Mouse (Mus musculus) intestine, postnatal 0 days (tissue): Measurements from ENCODE around the gene Ppm1b. TPM values are rescaled to one million over a fixed set of nuclear protein-coding genes. Genes with fewer than 3 reads are reported as not detected.

Source experiments
- ATAC-seq: fragments of 200-750 bp; cut with Nextera tagmentation; 2 replicates; pipeline ENCODE4 v1.8.0; 2017; ENCODE audit warnings: mild to moderate bottlenecking, moderate TSS enrichment, moderate library complexity
- H3K27ac ChIP-seq: fragments of 300-500 bp; sonication (generic); 2 replicates; pipeline ENCODE4 v1.5.1; 2014; ENCODE audit warnings: mild to moderate bottlenecking, low read depth, low read length, moderate library complexity
- H3K27me3 ChIP-seq: fragments of 300-500 bp; sonication (generic); replicated peaks from 2 replicates; pipeline ENCODE4 v1.6.1; 2014; ENCODE audit warnings: low read length, mixed read lengths; ENCODE audit not compliant: control insufficient read depth, insufficient read depth
- H3K36me3 ChIP-seq: fragments of 300-500 bp; sonication (generic); 2 replicates; pipeline ENCODE4 v1.6.1; 2014; ENCODE audit warnings: mild to moderate bottlenecking, moderate library complexity; ENCODE audit not compliant: control insufficient read depth, insufficient read depth
- H3K4me1 ChIP-seq: fragments of 300-500 bp; sonication (generic); replicated peaks from 2 replicates; pipeline ENCODE4 v1.6.1; 2014; ENCODE audit warnings: antibody characterized with exemption, low read length, mixed read lengths; ENCODE audit not compliant: control insufficient read depth, insufficient read depth
- H3K4me2 ChIP-seq: fragments of 300-500 bp; sonication (generic); replicated peaks from 2 replicates; pipeline ENCODE4 v1.6.1; 2014; ENCODE audit warnings: low read depth, mild to moderate bottlenecking, moderate library complexity
- H3K4me3 ChIP-seq: fragments of 300-500 bp; sonication (generic); 2 replicates; pipeline ENCODE4 v1.5.1; 2014; ENCODE audit warnings: low read depth, low read length
- H3K9ac ChIP-seq: fragments of 300-500 bp; sonication (generic); 2 replicates; pipeline ENCODE4 v1.6.1; 2014; ENCODE audit warnings: mild to moderate bottlenecking, low read depth, low read length
- H3K9me3 ChIP-seq: fragments of 300-500 bp; sonication (generic); 2 replicates; pipeline ENCODE4 v1.6.1; 2016; ENCODE audit warnings: mixed run types; ENCODE audit not compliant: control insufficient read depth
- CTCF ChIP-seq: sonication (generic); IDR thresholded peaks from 2 replicates; pipeline ENCODE4 v1.5.1; 2016; ENCODE audit warnings: low read depth, mild to moderate bottlenecking, control low read depth, antibody characterized with exemption, moderate library complexity
- WGBS: fragments of 180-500 bp; shearing (Covaris S2); extraction: QIAGEN DNeasy Blood & Tissue Kit; methylation state at CpG from one replicate; pipeline ENCODE4 v1.1.7; 2014; 5-methylcytosine and 5-hydroxymethylcytosine counted together
- polyA plus RNA-seq: library from polyadenylated mRNA; unstranded; fragments of >200 nt; fragmentation: Nextera tagmentation; extraction: Ambion mirVana; gene quantifications from 2 replicates; pipeline ENCODE4 v1.2.1, GENCODE M21; 2015

Gene Ppm1b
- polyA plus RNA-seq, 1 experiment from 2014 or later, result 59.2 TPM

DNA sequence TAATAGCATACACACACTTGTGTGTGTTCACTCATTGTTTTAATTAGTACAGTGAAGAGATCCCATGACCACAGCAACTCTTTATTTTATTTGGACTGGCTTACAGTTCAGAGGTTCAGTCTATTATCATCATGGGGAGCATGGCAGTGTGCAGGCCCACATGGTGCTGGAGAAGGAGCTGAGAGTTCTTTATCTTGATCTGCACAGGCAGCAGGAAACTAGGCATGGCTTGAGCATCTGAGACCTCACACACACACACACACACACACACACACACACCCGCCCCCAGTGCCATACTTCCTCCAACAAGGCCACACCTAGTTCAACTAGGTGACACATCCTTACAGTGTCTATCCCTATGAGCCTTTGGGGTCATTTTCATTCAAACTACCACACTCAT is 41.1 kb downstream of the Ppm1b start:
- ATAC-seq, result no peak
- Histone ChIP-seq H3K36me3 (peaks cover 18% of the 10 kb centered on the region; the same call in 1 of the 2 replicates), H3K4me2 (no peak overlapping the region), H3K27me3 (no peaks in the 10 kb centered on the region), H3K27ac (no peak overlapping the region), H3K9ac (no peak overlapping the region), H3K4me3 (no peak overlapping the region), H3K4me1 (no peaks in the 10 kb centered on the region), H3K9me3 (no peaks in the 10 kb centered on the region)
- 38% methylated on average over 1 of the region's 1 CpGs for WGBS
- TF ChIP-seq CTCF, result no peak

DNA sequence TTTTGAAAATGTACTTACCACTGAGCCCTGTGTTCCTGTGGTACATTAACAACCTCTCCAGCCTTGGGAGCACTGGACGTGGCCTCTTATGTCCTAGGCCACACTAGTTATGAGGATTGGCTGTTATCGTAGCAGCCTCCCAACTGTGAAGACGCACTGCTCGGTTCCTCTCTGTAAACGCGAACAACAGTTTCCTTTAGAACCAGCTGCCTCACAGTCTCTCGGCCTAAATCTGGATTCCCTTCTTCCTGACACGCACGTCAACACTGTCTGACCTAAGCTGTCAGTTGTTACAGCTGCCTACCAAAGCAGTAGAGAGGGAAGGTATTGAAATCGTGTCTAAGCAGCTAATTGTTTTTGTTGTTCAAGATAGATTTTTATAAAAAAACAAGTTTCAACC is 43.1 kb downstream of the Ppm1b start:
- Histone ChIP-seq H3K27me3 (no peaks in the 10 kb centered on the region), H3K4me1 (no peaks in the 10 kb centered on the region), H3K4me3 (no peak overlapping the region), H3K36me3 (peaks cover 23% of the 10 kb centered on the region; the same call in 1 of the 2 replicates), H3K9me3 (no peaks in the 10 kb centered on the region), H3K4me2 (no peak overlapping the region), H3K9ac (no peak overlapping the region), H3K27ac (no peak overlapping the region)
- ATAC-seq, result no peak
- WGBS, result 78% methylated on average over 10 of the region's 10 CpGs
- no peak for TF ChIP-seq CTCF

DNA sequence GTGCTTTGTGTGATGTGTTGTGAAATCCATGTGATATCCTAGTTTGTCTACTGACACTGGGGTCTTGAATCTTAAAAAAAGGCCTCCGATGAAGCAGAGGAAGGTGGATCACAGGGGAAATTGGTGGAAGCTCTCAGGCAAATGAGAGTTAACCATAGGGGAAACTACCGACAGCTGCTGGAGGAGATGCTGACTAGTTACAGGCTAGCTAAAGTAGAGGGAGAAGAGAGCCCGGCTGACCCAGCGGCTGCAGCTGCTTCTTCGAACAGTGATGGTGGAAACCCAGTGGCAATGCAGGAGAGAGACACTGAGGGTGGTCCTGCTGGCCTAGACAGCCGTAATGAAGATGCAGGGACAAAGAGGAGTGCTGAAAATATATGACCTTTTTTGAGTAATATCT is 56.9 kb downstream of the Ppm1b start:
- ATAC-seq, result no peak
- Histone ChIP-seq H3K9me3 (no peaks in the 10 kb centered on the region), H3K4me2 (no peak overlapping the region), H3K4me3 (no peak overlapping the region), H3K27me3 (no peaks in the 10 kb centered on the region), H3K9ac (no peak overlapping the region), H3K4me1 (no peaks in the 10 kb centered on the region), H3K27ac (no peak overlapping the region), H3K36me3 (peaks cover 10% of the 10 kb centered on the region; the same call in 1 of the 2 replicates)
- WGBS, result 85% methylated on average over 6 of the region's 6 CpGs
- TF ChIP-seq CTCF, result no peak

DNA sequence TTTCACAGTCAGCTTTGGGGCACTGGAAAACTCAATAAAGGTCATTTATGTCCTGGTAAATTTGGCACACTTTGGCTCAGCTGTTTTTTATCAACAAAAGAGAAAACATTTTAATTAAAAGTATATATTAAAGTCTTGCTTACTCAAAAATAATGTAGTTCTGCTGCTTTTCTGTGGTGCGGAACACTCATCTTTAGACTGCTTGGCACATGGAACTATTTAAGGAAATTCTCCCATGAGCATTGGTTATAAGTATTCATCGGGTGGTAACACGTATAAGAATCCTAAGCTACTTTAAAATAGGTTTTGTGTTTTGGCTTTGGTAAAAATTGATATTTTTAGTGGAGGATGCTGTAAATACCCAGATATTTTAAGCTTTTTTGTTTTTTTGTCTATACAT is 58.1 kb downstream of the Ppm1b start:
- TF ChIP-seq CTCF, result no peak
- Histone ChIP-seq H3K27me3 (no peaks in the 10 kb centered on the region), H3K9me3 (no peaks in the 10 kb centered on the region), H3K9ac (no peak overlapping the region), H3K4me2 (no peak overlapping the region), H3K36me3 (peaks cover 10% of the 10 kb centered on the region; the same call in 1 of the 2 replicates), H3K4me1 (no peaks in the 10 kb centered on the region), H3K4me3 (no peak overlapping the region), H3K27ac (no peak overlapping the region)
- no peak for ATAC-seq
- 91% methylated on average over 3 of the region's 3 CpGs for WGBS

DNA sequence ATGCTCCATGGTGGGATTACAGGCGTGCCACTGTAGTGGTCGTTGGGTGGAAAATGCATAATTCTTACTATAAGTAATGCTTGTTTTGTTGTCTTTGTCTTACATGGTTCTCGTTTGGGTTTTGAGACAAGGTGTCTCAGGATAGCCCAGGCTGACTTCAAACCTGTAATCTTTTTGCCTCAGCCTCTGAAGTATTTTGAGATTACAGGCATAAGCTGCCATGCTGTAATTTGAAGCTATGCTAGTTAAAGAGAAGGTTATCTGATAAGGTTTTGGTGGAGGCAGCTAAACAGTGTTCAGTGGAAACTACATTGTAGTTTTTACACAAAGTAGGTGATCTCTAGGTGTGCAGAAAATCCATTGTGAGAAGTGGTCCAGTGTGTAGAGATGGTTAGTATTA is 61.8 kb downstream of the Ppm1b start:
- H3K4me1 ChIP-seq, result no peaks in the 10 kb centered on the region
- no peaks in the 10 kb centered on the region for H3K36me3 ChIP-seq
- H3K4me3 ChIP-seq, result no peak overlapping the region
- no peak overlapping the region for H3K9ac ChIP-seq
- TF ChIP-seq CTCF, result no peak
- H3K9me3 ChIP-seq, result no peaks in the 10 kb centered on the region
- WGBS, result 92% methylated on average over 3 of the region's 3 CpGs
- H3K27ac ChIP-seq, result no peak overlapping the region
- no peaks in the 10 kb centered on the region for H3K27me3 ChIP-seq
- H3K4me2 ChIP-seq, result no peak overlapping the region
- no peak for ATAC-seq

DNA sequence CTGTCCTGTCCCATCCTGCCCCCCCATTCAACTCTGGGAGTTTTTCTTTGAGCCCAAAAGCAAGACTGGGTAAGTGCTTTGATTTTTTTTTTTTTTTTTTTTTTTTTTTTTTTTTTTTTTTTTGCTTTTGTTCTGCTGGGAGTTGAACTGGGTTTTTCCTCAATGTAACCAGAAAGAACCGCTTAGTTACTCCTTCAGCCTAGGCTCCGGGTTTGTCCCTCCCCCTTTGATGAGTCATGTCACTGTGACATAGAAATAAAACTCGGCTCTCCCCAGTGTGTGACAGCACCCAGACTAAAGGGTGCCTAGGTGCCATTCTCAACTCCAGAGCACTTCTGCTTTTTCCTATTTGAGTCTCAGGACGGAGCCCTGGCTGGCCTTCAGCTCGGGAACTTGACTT is 62.3 kb downstream of the Ppm1b start:
- no peaks in the 10 kb centered on the region for H3K9me3 ChIP-seq
- H3K27me3 ChIP-seq, result no peaks in the 10 kb centered on the region
- no peak overlapping the region for H3K9ac ChIP-seq
- no peak for ATAC-seq
- no peaks in the 10 kb centered on the region for H3K36me3 ChIP-seq
- H3K27ac ChIP-seq, result no peak overlapping the region
- H3K4me1 ChIP-seq, result no peaks in the 10 kb centered on the region
- no peak for TF ChIP-seq CTCF
- no peak overlapping the region for H3K4me3 ChIP-seq
- H3K4me2 ChIP-seq, result no peak overlapping the region
- WGBS, result 63% methylated on average over 5 of the region's 5 CpGs

DNA sequence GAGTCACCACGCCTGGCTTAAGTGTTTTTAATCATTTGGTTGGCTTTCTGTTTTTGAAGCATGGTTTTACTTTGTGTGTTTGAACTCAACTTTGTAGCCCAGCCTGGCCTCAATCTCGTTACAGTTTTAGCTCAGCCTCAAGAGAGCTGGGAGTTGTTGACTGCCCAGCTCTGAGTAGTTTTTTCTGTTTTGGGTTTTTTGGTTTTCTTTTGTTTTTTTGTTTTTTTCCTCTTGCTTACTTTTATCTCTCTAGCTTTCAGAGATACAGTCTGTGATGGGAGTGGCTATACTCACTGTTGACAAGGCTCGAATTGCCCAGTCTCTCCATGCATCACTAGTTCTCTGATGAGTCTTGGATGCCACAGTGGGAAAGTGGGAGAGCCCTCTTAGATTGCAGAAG is 63.8 kb downstream of the Ppm1b start:
- no peak overlapping the region for H3K27ac ChIP-seq
- TF ChIP-seq CTCF, result no peak
- ATAC-seq, result no peak
- no peaks in the 10 kb centered on the region for H3K36me3 ChIP-seq
- H3K4me3 ChIP-seq, result no peak overlapping the region
- H3K9ac ChIP-seq, result no peak overlapping the region
- no peaks in the 10 kb centered on the region for H3K27me3 ChIP-seq
- H3K9me3 ChIP-seq, result no peaks in the 10 kb centered on the region
- H3K4me2 ChIP-seq, result no peak overlapping the region
- WGBS, result 87% methylated on average over 3 of the region's 3 CpGs
- H3K4me1 ChIP-seq, result no peaks in the 10 kb centered on the region
